Mouse (Mus musculus): ENCODE measurements around the gene Fam129c. TPM values are rescaled to one million over a fixed set of nuclear protein-coding genes. Genes with fewer than 3 reads are reported as not detected.
A peak's percentile ranks its signal among the peaks of the same experiment; 100 is the strongest.

The Fam129c gene
- total RNA-seq, 2 experiments from 2014 or later: 7.9 to 8.0 TPM

DNA sequence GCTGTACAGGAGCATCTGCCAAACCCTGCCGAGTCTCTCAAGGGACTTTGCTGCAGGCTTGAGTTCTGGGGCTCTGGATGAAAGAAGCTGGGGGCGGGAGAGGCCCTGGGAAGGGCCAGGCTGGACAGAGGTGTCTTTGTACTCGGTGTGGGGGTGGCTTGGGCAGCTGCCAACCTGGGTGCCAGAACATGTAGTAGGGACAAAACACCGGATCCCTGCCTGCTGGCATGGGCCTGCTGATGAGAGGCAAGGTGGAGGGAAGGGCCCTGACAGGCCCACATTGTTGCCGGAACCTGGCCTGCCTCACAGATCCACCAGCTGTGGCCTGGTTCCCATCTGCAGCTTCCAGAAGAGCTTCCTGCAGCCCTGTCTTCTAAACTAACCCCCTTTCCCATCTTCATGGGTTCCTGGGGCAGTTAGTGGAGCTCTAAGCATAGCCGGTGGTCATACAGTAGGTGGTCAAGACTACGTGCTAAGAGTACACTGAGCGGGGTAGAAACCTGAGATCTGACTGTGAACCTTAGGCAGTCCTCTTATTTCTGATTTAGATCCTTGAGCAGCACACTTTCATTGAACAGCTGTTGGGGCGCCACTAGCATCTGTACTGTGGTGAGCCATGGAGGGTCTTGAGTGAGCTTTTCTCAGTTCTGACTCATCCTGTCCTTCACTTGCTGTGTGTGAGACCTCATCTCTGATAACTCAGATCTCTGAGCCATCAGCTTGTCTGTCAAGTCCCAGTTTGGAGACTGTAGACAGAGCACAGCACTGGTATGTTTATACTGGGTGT is 24.4 kb upstream of the Fam129c start:
- intact Hi-C loops (cut with DNase I): no loop called here
- DNase-seq: peak; percentile 89

- no peak for DNase-seq
- intact Hi-C loops (cut with DNase I): no loop called here
These were observed 23.0 kb upstream of the Fam129c start for GRCm38 (mm10) chr8:71574426-71574825.

DNA sequence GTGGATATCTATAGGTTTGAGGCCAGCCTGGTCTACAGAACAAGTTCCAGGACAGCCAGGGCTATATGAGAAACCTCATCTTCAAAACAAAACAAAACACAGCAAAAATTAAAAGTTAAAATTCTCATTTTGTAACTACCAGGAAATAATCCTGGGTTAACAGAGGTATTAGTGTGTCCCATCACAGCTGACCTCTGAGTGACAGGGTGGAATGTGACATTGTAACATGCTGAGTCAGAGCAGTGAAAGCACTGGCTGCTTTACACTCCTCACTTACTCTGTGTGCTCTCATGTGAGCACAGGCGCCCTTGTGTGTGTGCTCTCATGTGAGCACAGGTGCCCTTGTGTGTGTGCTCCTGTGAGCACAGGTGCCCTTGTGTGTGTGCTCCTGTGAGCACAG is 22.4 kb upstream of the Fam129c start:
- no peak for DNase-seq
- intact Hi-C loops (cut with DNase I): no loop called here

GRCm38 (mm10) chr8:71577856-71578387 is 19.5 kb upstream of the Fam129c start:
- DNase-seq: no peak
- intact Hi-C loops (cut with DNase I): no loop called here

GRCm38 (mm10) chr8:71579009-71579408 is 18.4 kb upstream of the Fam129c start:
- no peak for DNase-seq
- intact Hi-C loops (cut with DNase I): no loop called here

GRCm38 (mm10) chr8:71579476-71579875 is 18.0 kb upstream of the Fam129c start:
- no peak for DNase-seq
- intact Hi-C loops (cut with DNase I): no loop called here

GRCm38 (mm10) chr8:71580201-71580600 is 17.2 kb upstream of the Fam129c start:
- intact Hi-C loops (cut with DNase I): no loop called here
- DNase-seq: peak; percentile 55

DNA sequence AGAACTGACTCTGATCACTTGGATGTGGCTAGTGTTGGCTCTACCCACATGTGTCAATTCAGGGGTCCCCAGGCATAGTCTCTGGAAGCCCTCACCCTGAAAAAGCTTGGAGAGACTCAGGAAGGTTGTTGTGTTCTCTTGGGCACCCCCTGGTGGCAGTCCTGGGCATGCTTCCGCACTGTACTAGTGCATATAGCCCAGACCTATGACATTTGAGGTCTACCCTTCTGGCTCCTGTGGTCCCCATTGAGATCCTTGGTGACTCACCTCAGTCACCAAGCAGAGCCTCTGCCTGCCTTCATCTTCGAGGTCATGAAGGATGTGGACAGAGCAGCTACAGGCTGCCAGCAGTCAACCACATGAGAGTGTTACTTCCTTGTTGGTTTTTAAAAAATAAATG is 10.6 kb upstream of the Fam129c start:
- intact Hi-C loops (cut with DNase I): no loop called here
- peak; percentile 66 for DNase-seq

GRCm38 (mm10) chr8:71588762-71589161 is 8.7 kb upstream of the Fam129c start:
- intact Hi-C loops (cut with DNase I): no loop called here
- no peak for DNase-seq

GRCm38 (mm10) chr8:71591017-71591416 is 6.4 kb upstream of the Fam129c start:
- intact Hi-C loops (cut with DNase I): no loop called here

GRCm38 (mm10) chr8:71591471-71592373 is 5.7 kb upstream of the Fam129c start, which contains the start of gene Pgls:
Gene Pgls, plus strand, starts transcription at chr8:71592176.
- intact Hi-C loops (cut with DNase I): no loop called here
- peak; percentile 97 for DNase-seq

More at GRCm38 (mm10) chr8:71591017-71591416, 6.4 kb upstream of the Fam129c start:
- no peak for DNase-seq

DNA sequence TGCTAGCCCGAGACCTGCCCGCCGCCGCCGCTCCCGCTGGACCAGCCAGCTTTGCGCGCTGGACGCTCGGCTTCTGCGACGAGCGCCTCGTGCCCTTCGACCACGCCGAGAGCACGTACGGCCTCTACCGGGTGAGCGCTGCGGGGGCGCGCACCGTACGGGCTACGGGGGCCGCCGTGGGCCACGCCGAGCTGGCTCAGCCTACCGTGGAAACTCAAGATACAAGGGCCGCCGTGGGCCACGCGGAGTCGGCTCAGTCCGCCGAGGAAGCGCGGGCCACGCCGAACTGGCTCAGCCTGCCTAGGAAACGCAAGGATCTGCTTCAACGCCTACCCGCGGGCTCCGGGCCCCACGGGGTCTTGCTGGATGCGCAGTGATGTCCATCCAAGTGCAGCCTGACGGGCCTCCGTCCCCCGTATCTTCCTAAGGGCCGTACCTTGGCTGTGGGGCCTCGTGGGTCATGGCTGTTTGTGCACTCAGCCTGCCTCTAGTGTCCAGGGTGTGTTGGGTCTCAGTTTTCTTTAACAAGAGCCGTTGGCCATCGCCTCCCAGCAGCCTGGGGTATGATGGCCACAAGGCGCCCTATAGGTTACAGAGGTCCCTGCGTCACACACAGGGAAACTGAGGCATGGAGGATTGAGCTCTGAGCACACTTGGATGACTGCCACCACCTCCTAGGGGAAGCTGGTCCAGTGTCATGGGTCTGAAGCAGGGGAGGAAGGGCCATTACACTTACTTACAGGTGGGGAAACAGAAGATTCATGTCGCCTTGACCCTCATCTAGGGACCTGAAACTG is 4.9 kb upstream of the Fam129c start:
- peak; percentile 68 for DNase-seq

DNA sequence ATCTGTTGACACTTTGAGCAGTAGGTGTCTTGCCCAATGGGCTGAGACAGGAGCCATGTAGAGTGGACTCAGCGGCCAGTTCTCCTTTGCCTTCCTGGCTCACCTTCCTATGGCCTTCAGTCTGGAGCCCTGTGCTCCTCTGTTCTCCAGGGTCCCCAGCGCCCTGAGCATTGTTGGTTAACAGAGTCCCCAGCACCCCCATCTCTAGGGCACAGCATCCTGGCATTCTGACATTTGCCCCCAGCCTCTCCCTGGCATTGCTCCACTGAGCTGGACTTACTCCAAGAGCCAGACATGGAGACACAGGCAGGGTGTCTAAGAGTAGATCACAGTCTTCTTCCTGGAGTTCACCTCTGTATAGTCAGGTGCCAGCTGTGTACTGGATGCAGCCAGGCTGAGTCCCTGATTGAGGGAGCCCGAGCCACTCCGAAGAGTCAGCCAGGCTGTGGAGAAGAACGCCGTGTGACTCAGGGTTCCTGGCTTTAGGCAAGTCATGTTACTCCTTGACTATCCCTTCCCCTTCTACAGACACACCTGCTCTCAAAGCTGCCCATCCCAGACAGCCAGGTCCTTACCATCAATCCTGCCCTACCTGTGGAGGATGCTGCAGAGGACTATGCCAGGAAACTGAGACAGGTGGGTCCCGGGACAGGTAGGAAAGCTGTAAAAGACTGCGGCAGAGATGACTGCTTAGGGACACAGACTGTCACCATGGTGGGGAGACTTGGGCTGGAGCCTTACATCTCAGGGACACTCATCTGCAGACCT is 3.7 kb upstream of the Fam129c start:
- intact Hi-C loops (cut with DNase I): no loop called here
- DNase-seq: no peak

More for the DNA sequence above, 4.9 kb upstream of the Fam129c start:
- intact Hi-C loops (cut with DNase I): no loop called here

DNA sequence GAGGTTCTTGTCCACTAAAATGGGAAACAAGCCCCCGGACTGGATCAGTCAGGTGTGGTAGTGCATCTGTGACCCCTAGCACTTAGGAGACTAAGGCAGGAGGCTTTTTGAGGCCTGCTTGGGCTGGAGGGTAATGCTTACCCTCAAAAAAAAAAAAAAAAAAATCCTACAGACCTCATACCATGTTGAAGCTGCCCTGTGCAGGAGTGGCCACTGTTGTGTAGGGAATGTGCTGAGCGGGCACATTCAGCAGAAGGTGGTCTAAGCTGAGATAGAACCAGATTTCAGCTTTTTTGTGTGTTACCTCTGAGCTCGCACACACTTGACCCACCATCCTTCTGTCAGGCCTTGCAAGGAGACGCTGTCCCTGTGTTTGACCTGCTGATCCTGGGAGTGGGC is 3.1 kb upstream of the Fam129c start:
- intact Hi-C loops (cut with DNase I): no loop called here

DNA sequence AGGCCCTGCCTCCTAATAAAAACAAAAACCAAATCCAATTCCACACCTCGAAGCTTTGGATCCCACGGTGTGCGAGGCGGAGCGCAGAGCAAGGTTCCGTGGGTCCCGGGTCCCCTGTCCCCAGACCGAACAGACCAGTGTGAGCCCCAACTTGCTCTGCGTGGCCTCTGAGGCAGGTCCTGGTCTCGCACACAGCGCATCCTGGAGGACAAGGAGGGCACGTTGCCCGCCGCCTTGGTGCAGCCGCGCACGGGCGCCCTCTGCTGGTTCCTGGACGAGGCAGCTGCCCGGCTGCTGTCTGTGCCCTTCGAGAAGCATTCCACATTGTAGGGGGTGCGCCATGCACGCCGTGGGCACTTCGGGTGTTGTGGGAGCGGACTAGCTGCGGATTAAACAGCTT is 1.6 kb upstream of the Fam129c start:
- intact Hi-C loops (cut with DNase I): loop anchor here (5.0 kb wide), 1 partner anchor 34 kb away; no protein-coding TSS in a partner anchor
- DNase-seq: peak; percentile 93

More for the DNA sequence above, 3.1 kb upstream of the Fam129c start:
- DNase-seq: no peak

GRCm38 (mm10) chr8:71596384-71596783 is 1.1 kb upstream of the Fam129c start:
- intact Hi-C loops (cut with DNase I): loop anchor here (5.0 kb wide), 1 partner anchor 34 kb away; no protein-coding TSS in a partner anchor
- no peak for DNase-seq

DNA sequence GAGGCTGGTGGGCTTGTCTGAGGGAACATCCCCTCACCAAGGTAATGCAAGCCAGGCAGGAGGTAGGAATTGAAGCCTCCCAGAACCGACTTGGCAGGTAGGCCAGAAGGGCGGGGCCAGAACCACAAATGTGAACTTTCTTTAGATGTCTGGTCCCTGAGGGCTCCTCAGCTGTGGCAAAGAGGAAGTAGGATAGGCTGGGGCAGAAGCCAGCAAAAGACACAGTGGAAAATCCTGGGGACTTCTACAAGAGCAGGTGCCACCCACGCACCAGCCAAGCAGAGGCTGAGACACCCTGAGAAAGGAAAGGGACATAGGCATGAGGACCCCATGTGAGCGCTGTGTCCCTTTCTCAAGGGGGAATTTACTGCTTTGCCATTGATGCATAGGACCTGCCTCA is 650 bp upstream of the Fam129c start:
- DNase-seq: no peak
- intact Hi-C loops (cut with DNase I): loop anchor here (5.0 kb wide), 1 partner anchor 34 kb away; no protein-coding TSS in a partner anchor

GRCm38 (mm10) chr8:71598375-71598774 is 927 bp downstream of the Fam129c start:
- no peak for DNase-seq
- intact Hi-C loops (cut with DNase I): loop anchor here (5.0 kb wide), 1 partner anchor 36 kb away; no protein-coding TSS in a partner anchor

- intact Hi-C loops (cut with DNase I): loop anchor here (5.0 kb wide), 1 partner anchor 37 kb away; no protein-coding TSS in a partner anchor
- DNase-seq: no peak
These were observed 1.4 kb downstream of the Fam129c start for GRCm38 (mm10) chr8:71598841-71599240.

Measured in left cerebral cortex, postnatal 4 days (tissue).